Mouse (Mus musculus) olfactory bulb, adult 2 months (tissue): ENCODE results near the gene Rfx4.

ENCODE experiments used
- CTCF ChIP-seq: fragments of 200-500 bp; IDR thresholded peaks from 2 replicates; pipeline ENCODE4 v1.5.1; 2012; ENCODE audit warnings: low read depth, mild to moderate bottlenecking, low read length, moderate library complexity; ENCODE audit not compliant: insufficient read depth
- POLR2A ChIP-seq: fragments of 200-500 bp; IDR thresholded peaks from 2 replicates; pipeline ENCODE4 v1.6.1; 2012; ENCODE audit warnings: mild to moderate bottlenecking, low read depth, low read length, moderate library complexity; ENCODE audit not compliant: insufficient read depth

- TF ChIP-seq POLR2A (no peak), CTCF (no peak)
Observed at GRCm38 (mm10) chr10:84837355-84837754, 81.5 kb downstream of the Rfx4 start.
